Mouse (Mus musculus): Measurements from ENCODE around the gene Rab22a.
"Not testable (repeated sequence)": the region's sequence is repeated elsewhere in the genome, so short reads cannot be mapped to it uniquely, and the experiment has no call there.

The Rab22a gene

DNA sequence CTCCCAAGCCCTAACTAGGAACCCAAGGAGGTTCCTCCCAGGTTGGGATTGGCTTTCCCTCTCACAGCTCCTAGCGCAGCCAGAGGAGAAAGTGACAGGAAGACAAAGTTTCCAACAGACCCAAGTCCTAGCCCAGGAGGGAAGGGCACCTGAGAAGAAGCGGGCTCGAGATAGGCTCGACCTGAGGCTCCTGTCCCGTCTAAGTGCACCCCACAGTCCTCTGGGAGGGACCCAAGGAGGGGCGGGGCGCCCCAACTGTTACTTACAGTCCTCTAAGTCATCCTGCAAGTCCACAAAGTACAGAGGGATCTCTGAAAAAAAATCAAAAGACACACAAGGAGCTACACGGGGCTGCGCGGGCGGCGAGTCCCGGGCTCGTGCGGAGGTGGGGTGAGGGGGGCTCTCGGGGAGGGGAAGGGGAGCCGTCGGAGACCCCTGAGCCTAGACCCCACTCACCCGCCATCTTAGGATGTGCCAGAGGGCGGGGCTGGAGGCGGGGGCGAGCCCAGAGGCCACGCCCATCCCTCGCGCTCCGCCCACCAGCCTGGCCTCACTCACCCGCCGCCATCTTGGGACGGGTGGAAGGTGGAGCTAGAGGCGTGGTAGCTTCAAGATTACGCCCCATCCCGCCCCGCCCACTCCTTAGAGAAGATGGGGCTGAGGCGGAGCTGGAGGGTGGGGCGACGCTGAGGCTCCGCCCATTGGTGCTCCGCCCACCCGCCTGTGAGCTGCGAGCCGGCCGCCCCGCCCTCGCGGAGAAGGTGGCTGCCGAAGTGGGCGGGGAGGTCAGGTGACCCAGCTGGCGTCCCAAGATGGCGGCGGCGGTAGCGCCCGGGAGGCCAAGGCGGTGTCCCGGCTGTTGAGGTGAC is at the start of gene Rab22a:
TSS of gene Rab22a (plus strand) at position 704 of the 869 bp plus-strand sequence.
- peak; percentile 82 for DNase-seq (ENCODE audit: extremely low read depth, low read depth)

GRCm38 (mm10) chr2:173615378-173616081 is 44.0 kb upstream of the Rab22a start:
- no peak for DNase-seq (ENCODE audit: extremely low read depth, low read depth)

DNA sequence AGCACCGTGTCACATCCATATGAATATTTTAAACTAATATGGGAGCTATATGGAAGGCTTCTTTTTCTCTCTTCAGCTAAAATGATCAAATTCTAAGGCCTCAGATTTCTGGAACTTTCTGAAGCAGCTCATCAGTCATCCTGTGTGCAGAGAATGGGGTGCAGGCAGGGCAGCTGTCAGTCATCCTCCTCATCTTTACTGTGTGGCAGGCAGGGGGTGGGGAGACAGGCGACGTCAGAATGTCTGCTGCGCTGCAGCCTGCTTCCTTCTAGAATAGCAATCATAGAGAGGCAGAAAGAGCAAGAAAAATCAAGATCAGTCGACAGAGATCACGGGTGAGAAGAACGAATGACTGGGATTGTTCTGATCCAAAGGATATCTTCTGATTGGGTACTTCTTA is 43.4 kb upstream of the Rab22a start:
- no peak for DNase-seq (ENCODE audit: extremely low read depth, low read depth)

GRCm38 (mm10) chr2:173619132-173619531 is 40.4 kb upstream of the Rab22a start:
- no peak for DNase-seq (ENCODE audit: extremely low read depth, low read depth)

DNA sequence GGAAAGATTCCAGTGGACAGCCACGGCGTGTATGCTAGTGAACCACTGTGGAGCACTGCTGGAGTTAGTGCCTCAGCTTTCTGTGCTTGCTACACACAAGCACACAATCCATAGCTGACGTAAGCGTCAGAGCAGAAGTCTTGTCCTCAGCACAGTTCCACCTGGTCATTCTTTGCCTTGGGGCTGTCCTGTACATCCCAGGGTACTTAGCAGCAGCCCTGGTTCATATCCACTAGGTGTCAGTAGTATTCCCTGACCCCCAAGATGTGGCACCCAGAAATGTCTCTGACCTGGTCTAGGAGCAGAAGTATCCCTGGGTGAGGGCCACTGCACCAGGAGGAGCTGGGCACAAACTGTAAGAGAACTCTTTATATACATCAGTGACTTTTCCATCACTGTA is 38.9 kb upstream of the Rab22a start:
- DNase-seq (ENCODE audit: extremely low read depth, low read depth) = no peak

GRCm38 (mm10) chr2:173622173-173622601 is 37.4 kb upstream of the Rab22a start:
- no peak for DNase-seq (ENCODE audit: extremely low read depth, low read depth)

DNA sequence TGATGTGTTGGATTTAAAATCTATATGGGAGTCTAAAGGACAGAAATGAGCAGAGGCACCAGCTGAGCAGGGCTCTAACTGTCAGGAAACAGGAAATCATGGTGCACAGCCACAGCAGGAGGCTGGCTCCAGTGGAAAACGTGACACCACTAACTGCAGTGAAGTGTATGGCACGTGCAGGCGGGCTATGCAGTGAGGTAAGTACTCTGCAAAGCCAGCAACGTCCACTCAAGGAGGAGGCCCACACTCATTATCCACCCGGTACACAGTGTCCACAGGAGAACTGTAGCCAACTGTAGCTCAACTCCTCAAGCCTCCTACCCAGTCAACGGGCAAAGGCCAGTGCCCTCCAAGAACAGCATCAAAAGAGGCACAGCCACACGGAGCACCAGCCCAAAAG is 34.9 kb upstream of the Rab22a start:
- no peak for DNase-seq (ENCODE audit: extremely low read depth, low read depth)

DNA sequence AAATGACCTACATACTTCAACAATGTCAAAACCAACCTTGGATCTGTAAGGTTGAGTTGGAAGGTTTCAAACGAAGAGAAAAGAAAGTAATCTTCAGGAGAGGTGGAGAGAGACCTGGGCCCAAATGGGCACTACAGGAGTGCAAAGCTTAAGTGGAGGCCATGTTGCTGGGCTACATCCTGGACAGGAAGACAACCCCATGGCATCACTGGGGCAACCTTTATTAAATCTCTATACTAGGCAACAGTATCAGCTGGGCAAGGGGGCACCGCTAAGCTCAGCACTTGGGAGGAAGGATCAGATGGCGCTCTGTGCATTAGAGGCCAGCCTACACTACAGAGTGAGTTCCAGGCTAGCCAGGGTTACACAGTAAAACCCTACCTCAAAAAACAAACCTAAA is 33.8 kb upstream of the Rab22a start:
- DNase-seq (ENCODE audit: extremely low read depth, low read depth) = no peak

- DNase-seq (ENCODE audit: extremely low read depth, low read depth) = not testable (repeated sequence)
Measured at GRCm38 (mm10) chr2:173634106-173634505, 25.5 kb upstream of the Rab22a start.

- no peak for DNase-seq (ENCODE audit: extremely low read depth, low read depth)
Measured at GRCm38 (mm10) chr2:173641370-173641769, 18.2 kb upstream of the Rab22a start.

DNA sequence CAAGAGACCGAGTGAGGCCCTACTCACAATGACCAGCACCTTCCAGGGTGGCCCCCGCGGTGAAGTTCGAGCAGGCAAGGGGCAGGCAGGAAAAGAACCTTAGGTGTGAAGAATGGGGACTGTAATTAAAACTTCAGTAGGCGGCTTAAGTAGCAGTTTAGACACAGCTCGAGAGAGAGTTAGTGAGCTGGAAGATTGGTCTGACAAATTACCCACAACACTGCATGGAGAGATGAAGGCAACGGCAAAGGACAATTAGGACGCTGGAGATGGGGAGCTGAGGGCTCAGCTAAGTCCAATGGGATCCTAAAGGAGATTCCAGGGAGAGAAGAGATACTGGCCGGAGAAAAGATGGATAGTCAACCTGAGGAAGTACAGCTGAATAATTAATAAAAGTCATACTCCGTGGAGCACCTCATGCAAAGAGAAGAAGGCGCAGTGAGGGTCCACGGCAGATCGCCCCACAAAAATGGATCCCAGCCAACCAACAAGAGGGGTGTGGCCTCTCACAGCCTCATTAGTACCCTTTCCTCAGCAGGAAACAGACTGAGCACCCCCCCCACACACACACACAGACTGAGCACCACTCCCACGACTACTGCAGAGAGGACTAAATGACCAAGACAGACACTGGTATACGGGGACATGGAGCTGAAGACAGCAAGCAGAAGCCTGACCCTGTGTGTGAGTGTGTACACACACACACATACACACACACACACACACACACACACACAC is 17.1 kb upstream of the Rab22a start:
- no peak for DNase-seq (ENCODE audit: extremely low read depth, low read depth)

DNA sequence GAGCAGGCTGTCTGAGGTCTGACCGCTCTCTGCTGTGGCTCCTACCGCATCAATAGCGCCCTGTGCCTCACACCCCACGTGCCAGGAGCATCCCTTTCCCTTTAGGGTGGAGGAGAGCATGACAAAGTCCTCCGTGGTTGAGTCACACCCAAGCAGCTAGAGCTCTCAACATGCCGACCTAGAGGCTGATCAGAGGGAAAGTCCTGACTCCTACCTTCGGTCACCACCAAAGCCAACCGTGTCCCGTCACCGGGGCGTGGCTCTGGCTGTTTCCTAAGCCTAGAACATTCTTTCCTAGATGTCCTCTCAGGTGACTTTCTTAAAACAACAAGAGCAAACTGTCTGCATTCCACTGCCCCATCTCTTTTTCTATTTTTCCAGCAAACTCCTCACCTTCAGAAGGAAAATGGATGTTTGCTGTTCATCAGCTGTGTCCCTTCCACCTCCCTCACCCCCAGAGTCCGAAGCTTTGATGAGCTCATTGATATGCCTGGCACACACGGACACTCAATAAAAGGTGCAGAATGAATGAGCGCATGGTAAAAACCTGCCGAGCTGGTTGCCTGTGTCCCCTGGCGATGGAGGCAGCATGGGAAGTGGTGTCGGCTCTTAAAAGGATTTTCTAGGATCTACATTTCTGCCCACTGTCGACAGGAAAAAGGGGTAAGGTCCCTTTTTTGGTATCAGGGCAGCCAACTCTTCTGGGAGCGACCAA is 12.2 kb upstream of the Rab22a start:
- no peak for DNase-seq (ENCODE audit: extremely low read depth, low read depth)

GRCm38 (mm10) chr2:173649762-173650161 is 9.8 kb upstream of the Rab22a start:
- no peak for DNase-seq (ENCODE audit: extremely low read depth, low read depth)

DNA sequence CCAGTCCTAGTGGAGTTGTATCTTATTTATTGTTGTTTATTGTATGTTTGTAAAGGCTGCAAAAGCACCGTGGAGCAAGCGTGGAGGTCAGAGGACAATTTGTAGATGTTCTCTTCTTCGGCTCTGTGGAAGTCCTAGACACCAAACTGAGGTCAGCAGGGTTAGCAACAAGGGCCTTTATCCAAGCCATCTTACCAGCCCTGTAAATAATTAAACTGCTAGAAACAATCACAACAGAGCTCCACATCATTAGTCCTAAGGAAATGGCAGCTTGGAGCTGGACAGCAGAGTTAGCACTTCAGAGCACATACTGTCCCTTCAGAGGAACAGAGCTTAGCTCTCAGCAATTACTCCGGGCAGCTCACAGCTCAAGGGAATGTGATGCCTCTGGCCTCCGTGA is 6.0 kb upstream of the Rab22a start:
- DNase-seq (ENCODE audit: extremely low read depth, low read depth) = no peak

DNA sequence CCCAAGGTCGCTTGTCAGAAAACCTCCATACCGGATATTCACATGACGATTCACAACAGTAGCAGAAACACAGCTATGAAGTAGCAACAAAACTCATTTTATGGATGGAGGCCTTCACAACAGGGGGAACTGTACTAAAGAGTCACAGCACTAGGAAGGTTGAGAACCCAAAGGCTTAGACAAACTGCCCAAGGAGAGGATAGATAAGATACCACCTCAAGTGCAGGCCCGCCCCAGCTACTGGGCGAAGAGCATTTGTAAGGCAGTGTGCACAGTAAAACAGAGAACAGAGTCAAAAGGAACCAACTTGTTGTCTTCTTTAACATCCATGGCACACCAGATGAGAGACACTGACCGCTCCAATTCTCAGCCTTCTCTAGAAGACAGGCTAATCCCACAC is 1.8 kb upstream of the Rab22a start:
- DNase-seq (ENCODE audit: extremely low read depth, low read depth) = peak; percentile 64

GRCm38 (mm10) chr2:173658517-173658916 is 1.0 kb upstream of the Rab22a start:
- no peak for DNase-seq (ENCODE audit: extremely low read depth, low read depth)

GRCm38 (mm10) chr2:173659926-173660684 is 545 bp downstream of the Rab22a start:
- DNase-seq (ENCODE audit: extremely low read depth, low read depth) = no peak

DNA sequence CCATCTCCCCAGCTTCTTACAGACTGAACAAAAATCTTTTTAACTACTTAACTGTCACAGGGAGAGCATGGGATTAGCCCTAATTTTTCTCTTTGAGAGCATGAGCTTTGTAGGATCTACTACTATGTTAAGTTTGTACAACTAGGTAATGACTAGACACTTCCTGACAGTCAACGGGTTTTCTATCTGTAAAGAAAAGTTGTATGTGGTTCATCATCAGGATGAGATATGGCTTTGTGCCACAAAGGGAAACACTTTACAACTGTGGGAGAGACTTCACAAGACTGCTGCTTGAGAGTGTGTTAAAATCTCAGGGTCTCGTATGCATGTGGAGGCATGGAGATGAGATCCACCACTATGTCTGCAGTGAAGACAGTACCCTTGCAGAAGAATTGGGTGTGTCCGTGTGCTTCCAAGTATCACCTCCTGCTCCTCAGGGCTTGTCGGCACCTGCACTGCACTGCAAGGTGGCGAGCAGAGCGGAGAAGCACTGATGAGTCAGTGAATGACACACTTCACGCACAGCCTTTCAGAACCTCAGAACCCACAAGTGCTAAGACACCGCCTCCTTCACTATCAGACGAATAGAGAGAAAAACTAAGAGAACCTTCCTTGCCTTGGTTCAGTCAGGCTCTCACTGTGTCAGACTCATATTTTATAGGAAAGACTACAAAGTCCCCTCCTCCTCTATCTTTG is 2.8 kb downstream of the Rab22a start:
- no peak for DNase-seq (ENCODE audit: extremely low read depth, low read depth)

- DNase-seq (ENCODE audit: extremely low read depth, low read depth) = no peak
Measured at GRCm38 (mm10) chr2:173664736-173665135, 5.2 kb downstream of the Rab22a start.

DNA sequence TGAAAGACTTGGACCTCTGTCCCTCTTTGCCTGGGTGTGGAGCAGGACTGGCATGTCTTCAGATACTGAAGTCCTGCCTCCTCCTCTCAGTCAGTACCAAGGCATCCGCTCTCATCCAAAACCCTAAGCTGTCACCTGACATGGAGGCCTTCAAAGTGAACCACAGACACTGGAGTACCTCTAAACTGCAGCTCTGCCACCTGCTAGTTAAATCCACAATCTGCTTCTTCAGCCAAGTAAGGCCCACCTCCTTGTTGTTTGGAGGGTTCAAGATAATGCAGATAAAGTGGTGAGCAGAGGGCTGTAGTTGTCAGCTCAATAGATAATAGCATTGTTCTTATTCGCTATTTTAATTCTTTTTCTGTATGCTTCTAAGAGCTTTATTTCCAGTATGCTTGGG is 5.7 kb downstream of the Rab22a start:
- no peak for DNase-seq (ENCODE audit: extremely low read depth, low read depth)

All from MEL-GATA-1-ER (cell line).